Mouse (Mus musculus) midbrain, embryonic 13.5 days (tissue): ENCODE measurements around the gene Trabd2b. TPM values are rescaled to one million over a fixed set of nuclear protein-coding genes. Genes with fewer than 3 reads are reported as not detected.

Experiments used
- ATAC-seq: fragments of 200-750 bp; cut with Nextera tagmentation; 2 replicates; pipeline ENCODE4 v1.8.0; 2017; ENCODE audit warnings: mild to moderate bottlenecking, moderate TSS enrichment, moderate library complexity
- H3K27ac ChIP-seq: fragments of 300-500 bp; sonication (generic); 2 replicates; pipeline ENCODE4 v1.5.1; 2015; ENCODE audit warnings: inconsistent platforms, mild to moderate bottlenecking, moderate library complexity
- H3K27me3 ChIP-seq: fragments of 300-500 bp; sonication (generic); 2 replicates; pipeline ENCODE4 v1.6.1; 2015; ENCODE audit warnings: mild to moderate bottlenecking, inconsistent platforms
- H3K36me3 ChIP-seq: fragments of 300-500 bp; sonication (generic); 2 replicates; pipeline ENCODE4 v1.6.1; 2015; ENCODE audit warnings: mild to moderate bottlenecking, inconsistent platforms
- H3K4me1 ChIP-seq: fragments of 300-500 bp; sonication (generic); replicated peaks from 2 replicates; pipeline ENCODE4 v1.6.1; 2015; ENCODE audit warnings: inconsistent platforms
- H3K4me2 ChIP-seq: fragments of 300-500 bp; sonication (generic); replicated peaks from 2 replicates; pipeline ENCODE4 v1.6.1; 2015; ENCODE audit warnings: moderate library complexity, mild to moderate bottlenecking, inconsistent platforms
- H3K4me3 ChIP-seq: fragments of 300-500 bp; sonication (generic); replicated peaks from 2 replicates; pipeline ENCODE4 v1.5.1; 2015; ENCODE audit warnings: mild to moderate bottlenecking, inconsistent platforms
- H3K9ac ChIP-seq: fragments of 300-500 bp; sonication (generic); replicated peaks from 2 replicates; pipeline ENCODE4 v1.6.1; 2015; ENCODE audit warnings: mild to moderate bottlenecking, inconsistent platforms
- H3K9me3 ChIP-seq: fragments of 300-500 bp; sonication (generic); 2 replicates; pipeline ENCODE4 v1.6.1; 2016; ENCODE audit warnings: mild to moderate bottlenecking, inconsistent platforms
- WGBS: fragments of 180-500 bp; shearing (Covaris S2); methylation state at CpG from one replicate; pipeline ENCODE4 v1.1.7; 2015; 5-methylcytosine and 5-hydroxymethylcytosine counted together
- polyA plus RNA-seq: library from polyadenylated mRNA; unstranded; fragments of >200 nt; fragmentation: Nextera tagmentation; extraction: Ambion mirVana; gene quantifications from 2 replicates; pipeline ENCODE4 v1.2.1, GENCODE M21; 2015

The Trabd2b gene
- polyA plus RNA-seq, 1 experiment from 2014 or later: 0.83 TPM

- H3K4me3 ChIP-seq: no peak overlapping the region
- 89% methylated on average over 4 of the region's 4 CpGs for WGBS
- no peak for ATAC-seq
- no peaks in the 10 kb centered on the region for H3K36me3 ChIP-seq
- H3K9ac ChIP-seq: no peak overlapping the region
- H3K4me2 ChIP-seq: no peak overlapping the region
- H3K27ac ChIP-seq: no peak overlapping the region
- H3K27me3 ChIP-seq: no peaks in the 10 kb centered on the region
- no peaks in the 10 kb centered on the region for H3K9me3 ChIP-seq
- H3K4me1 ChIP-seq: no peaks in the 10 kb centered on the region
Observed at GRCm38 (mm10) chr4:114533894-114534754, 127.6 kb downstream of the Trabd2b start.

DNA sequence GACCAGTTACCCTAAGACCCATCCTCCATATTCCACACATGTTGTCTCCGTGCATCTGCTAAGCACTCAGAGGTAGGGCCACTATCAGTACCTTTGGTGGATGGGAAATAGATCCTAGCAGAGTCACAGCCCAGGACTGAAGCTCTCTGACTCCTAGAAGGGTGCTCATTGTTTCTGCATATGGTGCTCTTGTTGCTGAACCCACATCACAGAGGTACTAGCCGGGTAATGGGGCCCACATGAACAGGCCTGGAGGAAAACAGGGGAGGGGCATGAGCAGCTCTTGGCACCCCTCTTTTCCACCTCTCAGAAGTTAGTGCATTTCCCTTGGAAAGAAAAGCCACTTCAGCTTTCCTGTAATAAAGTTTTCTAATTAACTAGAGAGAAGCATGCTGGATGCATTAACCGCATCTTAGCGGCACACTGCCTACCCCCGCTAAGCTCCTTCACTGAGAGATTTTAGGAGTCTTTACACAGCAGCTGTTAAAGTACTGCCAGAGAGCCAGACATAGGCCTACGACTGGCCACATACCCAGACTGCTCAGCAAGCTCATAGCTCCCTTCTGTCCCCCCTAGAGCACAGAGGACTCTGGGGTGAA lies 131.0 kb downstream of the Trabd2b start:
- Histone ChIP-seq H3K9me3 (no peaks in the 10 kb centered on the region), H3K9ac (no peak overlapping the region), H3K27me3 (no peaks in the 10 kb centered on the region), H3K4me2 (no peak overlapping the region), H3K4me3 (no peak overlapping the region), H3K27ac (no peak overlapping the region), H3K36me3 (no peaks in the 10 kb centered on the region), H3K4me1 (no peaks in the 10 kb centered on the region)
- 79% methylated on average over 6 of the region's 6 CpGs for WGBS
- no peak for ATAC-seq

- ATAC-seq: no peak
- Histone ChIP-seq H3K4me3 (no peak overlapping the region), H3K36me3 (no peaks in the 10 kb centered on the region), H3K27ac (no peak overlapping the region), H3K4me2 (no peak overlapping the region), H3K9me3 (no peaks in the 10 kb centered on the region), H3K27me3 (no peaks in the 10 kb centered on the region), H3K9ac (no peak overlapping the region), H3K4me1 (no peaks in the 10 kb centered on the region)
- 94% methylated on average over 7 of the region's 7 CpGs for WGBS
Observed at GRCm38 (mm10) chr4:114540031-114540430, 133.5 kb downstream of the Trabd2b start.

DNA sequence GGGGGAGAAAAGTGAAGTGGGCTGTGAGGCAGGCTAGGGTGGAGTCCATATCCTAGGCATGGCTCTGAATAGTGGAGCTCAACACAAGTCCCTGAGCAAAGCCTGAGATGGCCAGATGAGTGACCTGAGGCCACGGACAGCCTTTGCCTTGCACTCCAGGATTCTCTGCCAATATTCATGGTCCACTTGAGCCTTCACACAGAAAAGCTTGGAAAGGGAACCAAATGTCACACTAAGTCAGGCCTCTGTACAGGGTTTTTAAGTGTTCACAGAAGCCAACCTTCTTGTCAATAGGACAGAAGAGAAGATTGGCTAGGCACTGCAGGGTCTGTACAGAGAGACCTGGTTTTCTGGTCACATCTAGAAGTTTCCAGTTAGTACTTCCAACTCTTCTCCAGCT lies 134.7 kb downstream of the Trabd2b start:
- Histone ChIP-seq H3K9ac (no peak overlapping the region), H3K27me3 (no peaks in the 10 kb centered on the region), H3K9me3 (no peaks in the 10 kb centered on the region), H3K27ac (no peak overlapping the region), H3K36me3 (no peaks in the 10 kb centered on the region), H3K4me3 (no peak overlapping the region), H3K4me2 (no peak overlapping the region), H3K4me1 (no peaks in the 10 kb centered on the region)
- 84% methylated on average over 1 of the region's 1 CpGs for WGBS
- ATAC-seq: no peak

DNA sequence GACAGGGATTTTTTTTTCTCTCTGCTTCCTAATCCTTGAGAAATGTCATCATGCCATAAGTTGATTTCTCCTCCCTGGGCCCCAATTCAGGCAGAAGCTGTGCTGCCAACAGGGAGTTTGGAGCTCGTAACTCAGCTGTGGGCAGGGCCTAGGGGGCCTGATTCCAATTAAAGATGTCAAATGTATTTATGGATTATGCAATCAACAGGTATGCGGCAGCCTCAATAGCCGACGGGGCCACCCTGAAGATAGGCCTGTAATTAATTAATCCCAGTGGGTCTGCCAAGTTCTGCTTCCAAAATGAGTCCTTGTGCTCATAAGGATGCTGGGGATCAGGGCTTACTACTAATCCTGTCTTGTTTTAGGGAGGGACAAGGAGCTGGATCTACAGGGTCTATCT lies 135.6 kb downstream of the Trabd2b start:
- Histone ChIP-seq H3K4me1 (no peaks in the 10 kb centered on the region), H3K36me3 (no peaks in the 10 kb centered on the region), H3K27ac (no peak overlapping the region), H3K9ac (no peak overlapping the region), H3K4me3 (no peak overlapping the region), H3K27me3 (no peaks in the 10 kb centered on the region), H3K9me3 (no peaks in the 10 kb centered on the region), H3K4me2 (no peak overlapping the region)
- 66% methylated on average over 4 of the region's 4 CpGs for WGBS
- no peak for ATAC-seq

GRCm38 (mm10) chr4:114545481-114546200 lies 139.1 kb downstream of the Trabd2b start:
- Histone ChIP-seq H3K36me3 (no peaks in the 10 kb centered on the region), H3K4me3 (no peak overlapping the region), H3K27ac (no peak overlapping the region), H3K27me3 (no peaks in the 10 kb centered on the region), H3K4me2 (no peak overlapping the region), H3K9me3 (no peaks in the 10 kb centered on the region), H3K9ac (no peak overlapping the region), H3K4me1 (0 out of 2 replicates have a peak, but pooled peaks cover 4% of the 10 kb centered on the region)
- ATAC-seq: no peak
- WGBS: 71% methylated on average over 3 of the region's 3 CpGs

DNA sequence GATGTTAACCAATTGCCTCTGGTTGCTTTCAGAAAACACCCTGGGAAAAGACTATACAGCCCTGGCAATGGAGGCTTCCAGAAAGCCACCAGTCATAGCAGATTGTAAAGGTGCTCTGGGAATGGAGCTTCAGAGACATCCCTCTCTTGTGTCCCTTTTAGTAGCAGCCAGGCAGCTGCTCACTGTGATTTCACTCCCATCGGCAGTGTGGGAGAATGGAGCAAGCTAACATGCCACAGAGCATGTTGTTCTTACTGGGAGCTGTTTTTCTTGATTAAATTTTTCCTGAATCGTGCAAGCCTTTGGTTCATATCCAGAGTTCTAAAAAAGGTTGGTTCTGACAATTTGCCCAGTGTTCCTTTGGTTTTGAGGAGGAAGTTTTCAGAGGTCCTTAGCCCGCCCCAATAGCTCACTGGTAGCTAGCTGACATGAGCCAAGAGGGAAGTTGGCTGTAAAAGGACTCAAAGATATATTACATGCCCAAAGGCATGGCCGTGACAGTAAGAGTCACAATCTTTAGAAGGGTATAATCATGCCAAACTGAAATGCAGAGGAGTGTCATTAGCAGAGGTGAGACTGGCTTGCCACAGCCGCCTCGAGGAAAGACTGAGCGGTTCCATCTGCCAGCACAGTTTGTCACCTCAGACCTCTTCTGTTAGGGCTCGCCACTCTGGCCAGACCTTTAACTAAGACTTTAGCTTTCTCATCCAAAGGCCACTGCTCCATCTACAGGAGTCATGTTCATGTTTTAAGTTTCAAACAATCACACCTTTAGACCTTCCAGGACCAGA lies 141.3 kb downstream of the Trabd2b start:
- Histone ChIP-seq H3K4me2 (no peak overlapping the region), H3K9me3 (no peaks in the 10 kb centered on the region), H3K4me1 (0 out of 2 replicates have a peak, but pooled peaks cover 5% of the 10 kb centered on the region), H3K36me3 (no peaks in the 10 kb centered on the region), H3K27ac (no peak overlapping the region), H3K9ac (no peak overlapping the region), H3K4me3 (no peak overlapping the region), H3K27me3 (no peaks in the 10 kb centered on the region)
- ATAC-seq: no peak
- WGBS: 86% methylated on average over 8 of the region's 8 CpGs

DNA sequence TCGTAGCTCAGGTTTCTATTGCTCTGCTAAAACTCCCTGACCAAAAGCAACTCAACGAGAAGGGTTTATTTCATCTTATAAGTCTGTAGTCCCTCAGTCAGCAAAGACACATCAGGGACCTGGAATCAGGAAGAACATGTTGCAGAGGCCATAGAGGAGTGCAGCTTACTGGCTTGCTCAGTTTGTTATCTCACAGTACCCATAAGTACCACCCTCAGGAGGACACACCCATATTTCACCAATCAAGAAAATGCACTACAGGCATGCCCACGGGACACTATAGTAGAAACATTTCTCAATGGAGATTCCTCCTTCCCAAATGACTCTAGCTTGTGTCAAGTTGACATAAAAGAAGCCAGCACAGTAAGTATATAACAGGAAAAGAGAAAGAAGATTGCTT lies 143.0 kb downstream of the Trabd2b start:
- Histone ChIP-seq H3K27me3 (no peaks in the 10 kb centered on the region), H3K27ac (no peak overlapping the region), H3K4me3 (no peak overlapping the region), H3K36me3 (no peaks in the 10 kb centered on the region), H3K9ac (no peak overlapping the region), H3K4me2 (no peak overlapping the region), H3K4me1 (0 out of 2 replicates have a peak, but pooled peaks cover 5% of the 10 kb centered on the region), H3K9me3 (no peaks in the 10 kb centered on the region)
- 96% methylated on average over 3 of the region's 3 CpGs for WGBS
- ATAC-seq: no peak

DNA sequence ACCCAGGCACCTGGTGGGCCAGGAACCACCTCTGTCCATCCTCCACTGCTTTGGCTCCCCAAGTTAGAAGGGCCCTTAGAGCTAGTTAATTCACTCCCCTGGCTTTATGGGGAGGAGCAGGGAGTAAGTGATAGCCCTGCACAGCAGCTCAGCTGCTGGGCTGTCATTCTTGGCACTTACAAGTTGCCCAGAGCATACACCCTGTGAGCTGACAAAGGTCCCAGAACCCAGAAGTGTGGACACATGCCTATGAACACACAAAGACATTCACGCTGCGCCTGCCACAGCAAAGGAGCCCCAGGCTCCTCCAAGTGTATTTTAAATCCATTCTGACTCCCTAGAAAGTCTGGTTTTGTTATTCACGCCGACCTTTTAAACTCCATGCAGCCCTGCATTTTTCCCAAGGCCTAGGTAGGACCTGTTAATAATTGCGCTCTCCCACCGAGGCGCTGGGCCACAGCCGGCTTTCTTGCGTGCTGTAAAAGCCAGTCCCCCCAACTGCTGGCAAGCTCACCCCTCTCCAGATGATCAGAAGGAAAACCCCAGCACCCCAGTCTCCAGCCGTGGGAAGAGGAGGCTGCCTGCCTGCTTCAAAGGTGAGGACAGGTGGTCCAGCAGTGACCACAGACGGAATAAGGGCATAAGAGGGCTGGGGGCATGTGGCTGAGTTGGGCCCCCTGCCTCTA lies 144.1 kb downstream of the Trabd2b start:
- Histone ChIP-seq H3K9me3 (no peaks in the 10 kb centered on the region), H3K36me3 (no peaks in the 10 kb centered on the region), H3K4me3 (no peak overlapping the region), H3K4me1 (0 out of 2 replicates have a peak, but pooled peaks cover 5% of the 10 kb centered on the region), H3K27ac (no peak overlapping the region), H3K4me2 (no peak overlapping the region), H3K27me3 (no peaks in the 10 kb centered on the region), H3K9ac (no peak overlapping the region)
- WGBS: 43% methylated on average over 11 of the region's 11 CpGs
- peak; percentile 62 for ATAC-seq

DNA sequence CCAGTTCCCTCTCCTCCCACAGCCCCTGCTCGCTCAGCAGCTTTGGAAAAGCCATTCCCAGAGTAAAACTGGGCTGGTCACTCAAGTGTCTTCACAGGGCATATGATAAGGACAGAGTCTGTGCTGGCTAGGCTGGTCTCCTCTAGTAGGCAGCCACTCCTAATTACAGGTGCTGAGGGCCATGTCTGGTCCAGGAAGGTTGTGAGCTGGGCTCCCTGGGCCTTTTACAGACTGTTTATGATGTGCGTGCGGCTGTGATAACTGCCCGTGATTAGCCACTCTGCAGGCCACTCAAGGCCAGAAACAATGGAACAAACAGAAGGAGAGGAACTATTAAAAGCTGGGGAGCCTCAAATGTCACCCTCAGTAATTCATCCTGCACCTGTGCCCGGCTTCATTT lies 150.4 kb downstream of the Trabd2b start:
- H3K27me3 ChIP-seq: no peaks in the 10 kb centered on the region
- ATAC-seq: no peak
- no peaks in the 10 kb centered on the region for H3K9me3 ChIP-seq

DNA sequence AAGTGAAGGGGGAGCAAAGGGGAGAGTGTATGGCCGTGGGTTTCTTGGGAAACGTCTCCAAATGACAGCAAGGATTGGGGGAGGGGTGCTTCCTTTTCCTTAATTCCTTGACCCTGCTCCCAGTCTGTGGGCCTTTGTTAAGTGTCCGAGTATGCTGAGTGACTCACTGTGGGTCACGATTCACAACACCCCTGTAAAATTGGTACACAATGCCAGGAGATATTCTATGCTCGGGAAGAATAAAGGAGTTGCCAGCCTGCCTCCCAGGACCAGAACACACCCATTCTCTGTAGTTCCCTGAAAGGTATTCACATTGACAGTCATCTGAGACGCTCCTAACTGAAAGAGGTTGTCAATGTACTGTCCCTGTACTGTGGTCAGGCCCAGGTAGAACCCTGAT lies 151.2 kb downstream of the Trabd2b start:
- Histone ChIP-seq H3K27me3 (no peaks in the 10 kb centered on the region), H3K4me3 (no peak overlapping the region), H3K36me3 (no peaks in the 10 kb centered on the region), H3K27ac (no peak overlapping the region), H3K4me2 (no peak overlapping the region), H3K9me3 (no peaks in the 10 kb centered on the region), H3K9ac (no peak overlapping the region), H3K4me1 (no peaks in the 10 kb centered on the region; the same call in 1 of the 2 replicates)
- 41% methylated on average over 6 of the region's 6 CpGs for WGBS
- ATAC-seq: no peak

More for the DNA sequence above, 150.4 kb downstream of the Trabd2b start:
- no peaks in the 10 kb centered on the region for H3K36me3 ChIP-seq
- H3K27ac ChIP-seq: no peak overlapping the region
- no peaks in the 10 kb centered on the region; the same call in 1 of the 2 replicates for H3K4me1 ChIP-seq
- WGBS: 80% methylated on average over 5 of the region's 5 CpGs
- no peak overlapping the region for H3K4me3 ChIP-seq
- H3K9ac ChIP-seq: no peak overlapping the region
- H3K4me2 ChIP-seq: no peak overlapping the region
